Mouse (Mus musculus): ENCODE measurements at regions not wholly inside any gene's neighbourhood (a gene's known extent, or its start where the extent isn't known, plus 50 kb on each side); places are given as distances from the start of the nearest gene placed in this dataset.
A peak's percentile ranks its signal among the peaks of the same experiment; 100 is the strongest.

GRCm38 (mm10) chr4:11903861-11904260 lies 77.2 kb downstream of the Gm10604 start:
- no peaks in the 10 kb centered on the region for H3K9me3 ChIP-seq
- H3K27ac ChIP-seq, result no peak overlapping the region
- 97% methylated on average over 1 of the region's 1 CpGs for WGBS
- H3K9ac ChIP-seq, result no peak overlapping the region
- H3K27me3 ChIP-seq (replicated peaks), result no peaks in the 10 kb centered on the region
- no peak for ATAC-seq (ENCODE audit: insufficient read depth, low FRiP score, low read depth)
- no peaks in the 10 kb centered on the region for H3K36me3 ChIP-seq
- no peak overlapping the region for H3K4me2 ChIP-seq
- H3K4me1 ChIP-seq, result 0 out of 2 replicates have a peak, but pooled peaks cover 3% of the 10 kb centered on the region
- no peak overlapping the region for H3K4me3 ChIP-seq (replicated peaks)

DNA sequence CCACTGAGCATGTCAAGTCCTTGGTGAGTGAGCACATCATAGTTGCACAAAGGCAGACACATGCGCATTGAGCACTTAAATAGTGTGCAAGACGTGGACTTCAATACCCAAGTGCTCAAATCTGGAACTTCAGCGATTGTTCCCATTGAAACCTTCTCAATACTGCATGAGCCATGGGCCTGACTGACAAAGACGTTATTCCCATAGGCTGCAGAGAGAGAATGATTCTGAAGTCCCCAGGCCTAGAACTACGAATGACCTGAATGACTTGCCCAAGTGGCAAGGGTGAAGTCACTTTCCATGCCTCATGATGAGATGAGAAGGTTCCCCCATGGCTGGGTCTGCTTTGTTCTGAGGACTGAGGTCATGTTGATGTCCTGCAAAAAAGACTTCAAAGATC lies 77.7 kb downstream of the Gm10604 start:
- Histone ChIP-seq H3K4me3 (replicated peaks) (no peak overlapping the region), H3K9me3 (no peaks in the 10 kb centered on the region), H3K27me3 (replicated peaks) (no peaks in the 10 kb centered on the region), H3K4me1 (0 out of 2 replicates have a peak, but pooled peaks cover 3% of the 10 kb centered on the region), H3K27ac (no peak overlapping the region), H3K4me2 (no peak overlapping the region), H3K36me3 (no peaks in the 10 kb centered on the region), H3K9ac (no peak overlapping the region)
- no peak for ATAC-seq (ENCODE audit: insufficient read depth, low FRiP score, low read depth)
- 89% methylated on average over 5 of the region's 5 CpGs for WGBS

DNA sequence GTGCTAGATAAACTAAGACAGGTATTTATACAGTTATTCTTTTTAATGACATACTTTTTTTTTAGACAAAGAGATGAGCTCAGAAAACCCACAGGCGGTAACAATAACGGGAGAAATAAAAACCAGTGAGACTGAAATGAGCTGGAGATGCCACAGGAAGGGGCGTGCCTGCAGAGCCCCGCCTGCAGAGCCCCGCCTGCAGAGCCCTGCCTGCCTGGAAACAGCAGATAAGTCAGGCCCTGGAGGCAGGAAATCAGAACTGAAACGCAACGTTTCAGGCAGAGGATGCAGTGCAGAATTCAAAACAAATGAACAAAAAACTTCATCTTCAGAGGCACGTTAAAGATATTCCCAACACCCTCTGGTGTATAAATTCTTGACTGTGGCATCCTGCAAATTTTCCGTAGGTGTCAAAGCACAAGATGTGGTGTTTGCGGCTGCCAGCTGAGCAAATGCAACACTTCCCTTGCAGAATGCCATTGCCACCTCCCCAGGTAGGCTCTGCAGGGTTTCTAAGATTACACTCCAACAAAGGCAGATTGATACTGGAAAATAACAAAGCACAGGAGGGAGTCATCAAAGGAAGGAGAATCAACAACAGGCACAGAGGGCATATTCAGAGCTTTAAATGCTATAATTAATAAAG lies 81.0 kb downstream of the Gm10604 start:
- Histone ChIP-seq H3K4me3 (replicated peaks) (no peak overlapping the region), H3K36me3 (no peaks in the 10 kb centered on the region), H3K4me2 (peak overlapping the region; percentile 7; the same call in 1 of the 2 replicates), H3K9ac (no peak overlapping the region), H3K9me3 (no peaks in the 10 kb centered on the region), H3K27me3 (replicated peaks) (no peaks in the 10 kb centered on the region), H3K4me1 (0 out of 2 replicates have a peak, but pooled peaks cover 3% of the 10 kb centered on the region), H3K27ac (no peak overlapping the region)
- WGBS, result 11% methylated on average over 10 of the region's 10 CpGs
- ATAC-seq (ENCODE audit: insufficient read depth, low FRiP score, low read depth), result peak; percentile 85; the same call in 1 of the 2 replicates

- Histone ChIP-seq H3K9ac (no peak overlapping the region), H3K4me2 (no peak overlapping the region), H3K36me3 (no peaks in the 10 kb centered on the region), H3K4me1 (0 out of 2 replicates have a peak, but pooled peaks cover 3% of the 10 kb centered on the region), H3K9me3 (no peaks in the 10 kb centered on the region), H3K27ac (no peak overlapping the region), H3K27me3 (replicated peaks) (no peaks in the 10 kb centered on the region), H3K4me3 (replicated peaks) (no peak overlapping the region)
- ATAC-seq (ENCODE audit: insufficient read depth, low FRiP score, low read depth), result no peak
Observed at GRCm38 (mm10) chr4:11897231-11897630, 83.8 kb downstream of the Gm10604 start.

- ATAC-seq (ENCODE audit: insufficient read depth, low FRiP score, low read depth), result no peak
- Histone ChIP-seq H3K27ac (no peak overlapping the region), H3K27me3 (replicated peaks) (no peaks in the 10 kb centered on the region), H3K4me2 (no peak overlapping the region), H3K4me3 (replicated peaks) (no peak overlapping the region), H3K9me3 (no peaks in the 10 kb centered on the region), H3K9ac (no peak overlapping the region), H3K4me1 (0 out of 2 replicates have a peak, but pooled peaks cover 3% of the 10 kb centered on the region), H3K36me3 (no peaks in the 10 kb centered on the region)
- 61% methylated on average over 6 of the region's 6 CpGs for WGBS
Observed at GRCm38 (mm10) chr4:11895857-11896825, 84.9 kb downstream of the Gm10604 start.

DNA sequence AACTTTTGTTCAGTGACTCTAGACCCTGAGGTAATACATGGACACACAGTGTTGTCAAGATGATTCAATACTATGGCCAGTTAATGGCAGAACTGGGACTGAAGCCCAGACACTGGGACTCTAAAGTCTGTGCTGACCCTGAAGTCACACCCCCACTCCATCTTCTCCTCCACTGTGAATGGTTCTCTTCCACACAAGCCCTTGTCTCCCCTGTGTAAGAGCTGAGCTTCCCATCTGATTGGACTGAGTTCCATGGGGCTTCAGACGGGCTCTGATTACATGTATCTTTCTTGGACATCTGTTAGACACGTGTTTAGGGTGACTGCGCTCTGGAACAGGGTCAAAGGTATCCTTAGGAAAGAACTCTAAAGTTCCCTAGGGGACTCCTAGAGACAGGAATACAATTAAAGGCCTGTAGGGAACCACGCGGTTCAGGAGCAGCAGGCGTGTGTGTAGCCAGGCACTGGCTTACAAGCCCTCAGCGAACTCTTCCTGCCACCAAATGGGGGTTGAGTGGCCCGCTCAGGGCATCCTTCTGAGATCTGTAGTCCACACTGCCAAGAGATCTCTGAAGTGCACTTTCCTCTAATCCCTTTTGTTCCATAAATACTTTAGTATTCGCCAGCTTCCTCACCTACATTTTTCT lies 87.4 kb downstream of the Gm10604 start:
- H3K4me2 ChIP-seq, result no peak overlapping the region
- WGBS, result 78% methylated on average over 9 of the region's 9 CpGs
- ATAC-seq (ENCODE audit: insufficient read depth, low FRiP score, low read depth), result peak; percentile 14; the same call in 1 of the 2 replicates
- no peaks in the 10 kb centered on the region for H3K36me3 ChIP-seq
- H3K9me3 ChIP-seq, result no peaks in the 10 kb centered on the region
- no peak overlapping the region for H3K27ac ChIP-seq
- no peaks in the 10 kb centered on the region for H3K27me3 ChIP-seq (replicated peaks)
- H3K4me3 ChIP-seq (replicated peaks), result no peak overlapping the region
- H3K9ac ChIP-seq, result no peak overlapping the region
- no peaks in the 10 kb centered on the region for H3K4me1 ChIP-seq

- no peaks in the 10 kb centered on the region for H3K27me3 ChIP-seq (replicated peaks)
- H3K9ac ChIP-seq, result no peak overlapping the region
- no peak overlapping the region for H3K27ac ChIP-seq
- no peaks in the 10 kb centered on the region for H3K36me3 ChIP-seq
- no peaks in the 10 kb centered on the region for H3K9me3 ChIP-seq
- no peak overlapping the region for H3K4me2 ChIP-seq
- H3K4me3 ChIP-seq (replicated peaks), result no peak overlapping the region
- 75% methylated on average over 6 of the region's 6 CpGs for WGBS
- H3K4me1 ChIP-seq, result peaks cover 11% of the 10 kb centered on the region
- no peak for ATAC-seq (ENCODE audit: insufficient read depth, low FRiP score, low read depth)
Observed at GRCm38 (mm10) chr4:11889039-11889600, 91.9 kb downstream of the Gm10604 start.

DNA sequence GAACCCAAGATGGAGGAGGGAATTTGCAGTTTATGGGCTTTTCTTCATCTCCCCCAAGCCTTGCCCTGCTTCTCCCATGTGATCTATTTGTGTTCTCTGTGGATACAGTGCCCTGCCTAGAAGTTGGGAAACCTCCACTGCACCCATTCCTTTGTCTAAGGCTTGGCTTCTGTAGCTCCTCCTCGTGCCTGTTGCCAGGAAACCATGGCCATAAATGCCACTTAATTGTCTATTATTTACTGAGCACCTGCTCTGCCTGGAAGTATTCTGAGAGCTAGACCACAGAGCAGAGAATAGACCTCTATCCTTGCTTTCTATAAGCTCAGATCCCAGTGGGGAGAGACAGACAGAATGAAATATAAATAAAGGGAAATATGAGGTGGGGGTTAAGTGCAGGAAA lies 93.7 kb downstream of the Gm10604 start:
- no peak overlapping the region for H3K4me2 ChIP-seq
- no peaks in the 10 kb centered on the region for H3K9me3 ChIP-seq
- no peak overlapping the region for H3K4me3 ChIP-seq (replicated peaks)
- no peaks in the 10 kb centered on the region for H3K36me3 ChIP-seq
- ATAC-seq (ENCODE audit: insufficient read depth, low FRiP score, low read depth), result peak; percentile 77
- no peak overlapping the region for H3K9ac ChIP-seq
- 11% methylated on average over 1 of the region's 1 CpGs for WGBS
- no peaks in the 10 kb centered on the region for H3K27me3 ChIP-seq (replicated peaks)
- H3K27ac ChIP-seq, result no peak overlapping the region
- H3K4me1 ChIP-seq, result peaks cover 11% of the 10 kb centered on the region

DNA sequence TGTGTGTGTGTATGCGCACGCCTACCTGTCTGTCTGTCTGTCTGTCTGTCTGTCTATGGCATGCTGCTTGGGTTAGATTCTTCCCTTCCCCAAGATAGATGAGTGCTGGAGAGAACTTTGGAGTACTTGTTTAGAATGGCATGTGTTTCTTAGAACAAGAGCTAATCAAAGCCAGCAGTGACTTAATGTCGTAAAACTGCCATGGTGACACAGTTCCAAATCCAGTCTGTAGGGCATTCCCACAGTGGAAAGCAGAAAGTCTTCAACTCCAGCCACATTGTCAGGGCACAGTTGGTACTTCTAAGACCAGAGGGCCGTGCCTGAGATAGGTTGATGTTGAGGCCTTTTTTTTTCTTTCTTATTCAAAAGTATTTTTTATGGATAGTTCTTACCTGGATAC lies 95.6 kb downstream of the Gm10604 start:
- no peaks in the 10 kb centered on the region for H3K36me3 ChIP-seq
- no peak overlapping the region for H3K27ac ChIP-seq
- H3K27me3 ChIP-seq (replicated peaks), result no peaks in the 10 kb centered on the region
- WGBS, result 74% methylated on average over 4 of the region's 4 CpGs
- no peaks in the 10 kb centered on the region for H3K9me3 ChIP-seq
- peaks cover 11% of the 10 kb centered on the region for H3K4me1 ChIP-seq
- no peak overlapping the region for H3K4me2 ChIP-seq
- ATAC-seq (ENCODE audit: insufficient read depth, low FRiP score, low read depth), result no peak
- no peak overlapping the region for H3K4me3 ChIP-seq (replicated peaks)
- H3K9ac ChIP-seq, result no peak overlapping the region

DNA sequence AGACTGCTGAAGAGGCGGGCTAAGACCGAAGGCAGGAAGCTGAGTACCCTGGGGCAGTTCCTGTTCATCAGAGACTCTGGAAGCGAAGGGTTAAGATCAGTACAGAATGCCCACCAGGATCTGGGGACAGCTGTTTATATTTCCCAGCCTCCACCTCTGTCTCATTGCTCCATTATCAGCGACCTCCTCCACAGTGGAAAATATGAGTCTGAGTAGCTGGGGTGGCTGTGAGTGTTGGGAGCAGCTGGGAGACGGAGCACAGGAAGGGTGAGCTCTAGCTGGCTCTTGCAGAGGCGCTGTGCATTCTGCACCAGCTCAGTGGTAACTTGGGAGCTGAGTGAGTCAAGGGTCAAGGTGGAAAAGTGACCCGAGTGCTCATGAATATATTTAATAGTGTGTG lies 96.2 kb downstream of the Gm10604 start:
- WGBS, result 33% methylated on average over 7 of the region's 7 CpGs
- Histone ChIP-seq H3K9me3 (no peaks in the 10 kb centered on the region), H3K27ac (no peak overlapping the region; the same call in 1 of the 2 replicates), H3K4me1 (peaks cover 11% of the 10 kb centered on the region), H3K4me3 (replicated peaks) (no peak overlapping the region), H3K27me3 (replicated peaks) (no peaks in the 10 kb centered on the region), H3K36me3 (no peaks in the 10 kb centered on the region), H3K9ac (no peak overlapping the region), H3K4me2 (no peak overlapping the region)
- 0 out of 2 replicates have a peak, but pooled peaks have one; percentile 29 for ATAC-seq (ENCODE audit: insufficient read depth, low FRiP score, low read depth)

DNA sequence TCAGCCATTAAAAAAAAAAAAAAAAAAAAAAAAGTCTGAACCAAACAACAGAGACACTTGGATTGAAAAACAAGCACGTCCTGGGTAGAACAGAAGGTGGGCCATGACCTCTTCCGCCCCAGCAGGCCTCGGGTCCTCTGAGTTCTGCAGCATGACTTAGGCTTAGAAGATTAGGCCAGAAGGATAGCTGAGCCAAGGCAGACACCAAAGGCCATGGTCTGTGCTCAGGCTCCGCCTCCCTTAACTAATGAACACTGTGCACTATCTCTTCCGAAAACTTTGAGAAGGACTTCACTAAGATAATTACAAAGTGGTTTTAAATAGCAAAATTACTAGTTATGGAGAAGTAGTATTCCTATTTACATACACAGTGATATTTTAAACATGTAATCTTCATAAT lies 97.8 kb downstream of the Gm10604 start:
- no peak overlapping the region for H3K9ac ChIP-seq
- no peaks in the 10 kb centered on the region for H3K36me3 ChIP-seq
- peaks cover 11% of the 10 kb centered on the region for H3K4me1 ChIP-seq
- ATAC-seq (ENCODE audit: insufficient read depth, low FRiP score, low read depth), result no peak
- H3K27me3 ChIP-seq (replicated peaks), result no peaks in the 10 kb centered on the region
- 71% methylated on average over 5 of the region's 5 CpGs for WGBS
- H3K27ac ChIP-seq, result no peak overlapping the region
- H3K9me3 ChIP-seq, result no peaks in the 10 kb centered on the region
- H3K4me3 ChIP-seq (replicated peaks), result no peak overlapping the region
- no peak overlapping the region for H3K4me2 ChIP-seq
